Mouse (Mus musculus): Measurements from ENCODE around the gene Hist2h2bb.

- TF ChIP-seq EP300 (IDR thresholded peaks at IDR 0.05; ENCODE audit: insufficient read depth, low read depth, low read length) (no peak), CTCF (IDR thresholded peaks at IDR 0.05) (no peak), POLR2A (IDR thresholded peaks at IDR 0.05; ENCODE audit: insufficient read depth, low read depth, low read length) (no peak)
Observed at GRCm38 (mm10) chr3:96312341-96313098, 43.0 kb downstream of the Hist2h2bb start.

Data from heart, adult 2 months (tissue).